Mouse (Mus musculus) E14TG2a.4 (cell line): ENCODE results near the gene Espnl.

Experiments used
- H3K27me3 ChIP-seq: 2 replicates; pipeline ENCODE4 v1.6.1; 2014; ENCODE audit warnings: low read length, control low read depth; ENCODE audit not compliant: insufficient read depth
- H3K36me3 ChIP-seq: 2 replicates; pipeline ENCODE4 v1.6.1; 2014; ENCODE audit warnings: low read length, control low read depth; ENCODE audit not compliant: insufficient read depth
- H3K4me1 ChIP-seq: replicated peaks from 2 replicates; pipeline ENCODE4 v1.6.1; 2014; ENCODE audit warnings: low read depth, low read length, control low read depth
- H3K4me3 ChIP-seq: replicated peaks from 2 replicates; pipeline ENCODE4 v1.5.1; 2014; ENCODE audit warnings: mild to moderate bottlenecking, low read length
- H3K9me3 ChIP-seq: 2 replicates; pipeline ENCODE4 v1.6.1; 2014; ENCODE audit warnings: low read length, control low read depth
- CTCF ChIP-seq: conservative IDR thresholded peaks from 2 replicates; pipeline ENCODE4 v1.5.1; 2014; ENCODE audit warnings: low read length
- NANOG ChIP-seq: IDR thresholded peaks from 2 replicates; pipeline ENCODE4 v1.6.1; 2014; ENCODE audit warnings: borderline replicate concordance, low read length, mixed read lengths
- POU5F1 ChIP-seq: IDR thresholded peaks from 2 replicates; pipeline ENCODE4 v1.6.1; 2014; ENCODE audit warnings: low read length, borderline replicate concordance

Espnl gene

DNA sequence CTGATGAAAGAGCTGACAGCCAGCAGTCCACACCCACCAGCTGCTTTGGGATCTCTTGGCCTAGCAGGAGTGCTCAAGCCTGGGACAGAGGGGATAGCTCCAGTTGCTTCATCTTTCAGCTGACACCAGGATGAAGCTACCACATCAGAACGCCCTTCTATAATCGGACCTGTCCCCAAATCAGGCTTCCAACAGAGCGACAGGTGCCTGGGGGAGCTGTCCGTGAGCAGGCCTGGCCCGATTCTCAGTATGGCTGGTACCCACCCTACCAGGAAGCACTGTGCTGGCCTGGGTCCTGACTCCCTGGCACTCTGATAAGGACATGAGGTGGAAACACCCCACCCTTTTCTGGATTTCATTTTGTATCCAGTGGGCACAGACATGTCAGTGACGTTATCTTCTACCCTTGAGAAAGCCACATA, 51.5 kb downstream of the Espnl start:
- peaks cover 82% of the 10 kb centered on the region for H3K36me3 ChIP-seq
- TF ChIP-seq CTCF, result no peak
- TF ChIP-seq POU5F1, result no peak
- TF ChIP-seq NANOG, result no peak
- no peak overlapping the region for H3K4me3 ChIP-seq
- peaks cover 21% of the 10 kb centered on the region for H3K27me3 ChIP-seq
- H3K9me3 ChIP-seq, result no peaks in the 10 kb centered on the region
- H3K4me1 ChIP-seq, result peaks cover 28% of the 10 kb centered on the region

DNA sequence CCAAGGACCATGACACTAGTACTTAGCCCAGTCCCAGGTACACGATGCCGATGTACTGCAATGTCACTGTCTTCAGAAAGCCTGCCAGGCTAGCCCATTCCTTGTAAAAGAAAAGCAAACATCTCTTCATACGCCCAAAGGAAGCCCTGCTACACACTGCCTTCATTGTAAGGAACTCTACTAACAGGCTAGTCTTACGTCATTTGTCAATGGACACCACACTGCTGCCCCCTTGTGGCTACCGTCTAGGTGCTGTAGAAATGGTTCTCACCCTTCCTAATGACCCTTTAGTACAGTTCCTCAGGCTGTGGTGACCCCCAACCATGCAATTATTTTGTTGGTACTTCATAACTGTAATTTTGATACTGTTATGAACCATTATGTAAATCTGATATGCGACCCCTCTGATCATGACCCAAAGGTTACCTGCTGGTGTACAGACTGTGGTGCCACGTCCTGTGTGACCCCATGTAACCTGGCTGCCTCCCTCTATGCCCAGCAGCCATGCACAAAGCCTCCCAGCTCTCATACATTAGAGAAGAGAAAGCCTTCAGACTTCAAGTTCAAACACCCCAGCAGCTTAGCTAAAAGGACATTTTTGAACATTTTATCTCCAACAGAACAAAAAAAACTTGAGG, 58.7 kb downstream of the Espnl start:
- no peak for TF ChIP-seq POU5F1
- TF ChIP-seq CTCF, result peak; percentile 76
- no peak for TF ChIP-seq NANOG

DNA sequence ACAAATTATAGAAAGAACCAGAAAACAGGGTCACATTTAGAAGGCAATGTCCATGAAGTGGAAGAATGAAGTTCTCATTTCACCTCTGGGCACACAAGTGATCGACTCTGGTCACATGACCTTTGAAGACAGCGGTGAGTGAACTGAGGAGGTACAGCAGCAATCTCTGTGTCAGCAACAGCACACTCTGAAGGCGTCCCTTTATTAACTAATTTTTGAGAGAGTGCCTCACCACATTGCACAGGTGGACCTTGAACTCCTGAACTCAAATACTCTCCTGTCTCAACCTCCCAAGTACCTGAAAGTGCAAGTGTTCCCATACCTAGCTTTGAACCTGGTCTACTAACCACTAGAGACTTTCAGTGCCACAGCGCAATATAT, 59.2 kb downstream of the Espnl start:
- Histone ChIP-seq H3K27me3 (no peaks in the 10 kb centered on the region), H3K9me3 (no peaks in the 10 kb centered on the region), H3K4me3 (no peak overlapping the region), H3K36me3 (peaks cover 95% of the 10 kb centered on the region), H3K4me1 (peaks cover 6% of the 10 kb centered on the region; the same call in 1 of the 2 replicates)
- TF ChIP-seq NANOG (no peak), CTCF (no peak), POU5F1 (no peak)

More for the DNA sequence above, 58.7 kb downstream of the Espnl start:
- Histone ChIP-seq H3K4me1 (peaks cover 6% of the 10 kb centered on the region; the same call in 1 of the 2 replicates), H3K9me3 (no peaks in the 10 kb centered on the region), H3K4me3 (no peak overlapping the region), H3K36me3 (peaks cover 95% of the 10 kb centered on the region), H3K27me3 (no peaks in the 10 kb centered on the region)

DNA sequence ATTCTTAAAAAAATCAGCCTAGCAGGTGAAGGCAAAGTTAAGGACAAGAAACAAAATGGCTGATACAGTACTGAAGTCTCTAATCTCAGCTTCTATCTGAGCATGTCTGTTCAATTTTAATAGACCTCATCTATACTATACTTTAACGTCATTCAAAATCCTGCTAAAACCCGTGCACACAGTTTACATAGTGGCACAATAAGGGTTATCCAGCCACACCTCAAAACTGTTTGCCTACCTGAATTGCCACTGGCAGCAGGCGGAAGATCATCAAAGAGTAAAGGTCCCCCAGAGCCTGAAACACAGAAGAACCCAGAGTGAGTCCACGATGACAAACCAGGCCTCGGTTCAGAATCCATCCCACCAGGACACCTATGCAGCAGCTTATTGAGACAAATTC, 68.5 kb downstream of the Espnl start:
- TF ChIP-seq NANOG (no peak), POU5F1 (no peak), CTCF (no peak)
- Histone ChIP-seq H3K4me1 (peaks cover 28% of the 10 kb centered on the region), H3K36me3 (peaks cover 94% of the 10 kb centered on the region), H3K4me3 (no peak overlapping the region), H3K9me3 (no peaks in the 10 kb centered on the region), H3K27me3 (no peaks in the 10 kb centered on the region)

DNA sequence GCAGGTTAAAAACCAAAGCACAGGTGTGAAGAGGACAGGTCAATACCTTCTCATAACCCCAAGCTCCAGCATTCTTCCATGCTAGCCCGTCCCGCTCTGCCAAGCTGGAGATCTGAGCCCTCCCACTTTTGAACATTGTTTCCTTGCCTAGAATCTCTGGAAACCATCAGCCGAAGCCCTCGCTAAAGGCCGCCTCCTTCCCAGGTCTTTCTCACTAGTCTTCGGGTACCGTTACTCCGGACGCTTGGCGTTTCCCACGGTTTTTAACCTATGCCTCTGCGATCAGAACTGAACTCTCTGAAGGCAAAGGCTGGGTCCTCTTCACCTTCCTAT, 76.0 kb downstream of the Espnl start:
- TF ChIP-seq POU5F1 (no peak), NANOG (no peak), CTCF (no peak)
- H3K4me1 ChIP-seq, result peaks cover 20% of the 10 kb centered on the region

More for the DNA sequence above, 76.0 kb downstream of the Espnl start:
- H3K36me3 ChIP-seq, result peaks cover 39% of the 10 kb centered on the region
- H3K9me3 ChIP-seq, result peaks cover 7% of the 10 kb centered on the region; the same call in 1 of the 2 replicates
- H3K27me3 ChIP-seq, result peaks cover 3% of the 10 kb centered on the region
- H3K4me3 ChIP-seq, result peak overlapping the region; percentile 89
